Mouse (Mus musculus): ENCODE data around the gene Slc4a3.
A peak's percentile ranks its signal among the peaks of the same experiment; 100 is the strongest.

Gene Slc4a3

GRCm38 (mm10) chr1:75545965-75546956 lies at the start of gene Slc4a3:
Slc4a3 (plus strand) TSS chr1:75546266.
- peak; percentile 80 for DNase-seq (ENCODE audit: low spot score)

GRCm38 (mm10) chr1:75498897-75499296 lies 47.2 kb upstream of the Slc4a3 start:
- DNase-seq (ENCODE audit: low spot score), result no peak

GRCm38 (mm10) chr1:75499441-75499840 lies 46.6 kb upstream of the Slc4a3 start:
- DNase-seq (ENCODE audit: low spot score), result no peak

GRCm38 (mm10) chr1:75501905-75502304 lies 44.2 kb upstream of the Slc4a3 start:
- no peak for DNase-seq (ENCODE audit: low spot score)

- DNase-seq (ENCODE audit: low spot score), result no peak
Observed at GRCm38 (mm10) chr1:75502945-75503650, 43.0 kb upstream of the Slc4a3 start.

- DNase-seq (ENCODE audit: low spot score), result no peak
Observed at GRCm38 (mm10) chr1:75503651-75503980, 42.5 kb upstream of the Slc4a3 start.

GRCm38 (mm10) chr1:75504256-75505045 lies 41.6 kb upstream of the Slc4a3 start:
- no peak for DNase-seq (ENCODE audit: low spot score)

GRCm38 (mm10) chr1:75505159-75505955 lies 40.7 kb upstream of the Slc4a3 start:
- DNase-seq (ENCODE audit: low spot score), result peak; percentile 83

- peak; percentile 84 for DNase-seq (ENCODE audit: low spot score)
Observed at GRCm38 (mm10) chr1:75505956-75506831, 39.9 kb upstream of the Slc4a3 start, which contains the start of gene Obsl1. Obsl1 (minus strand) TSS chr1:75506452.

GRCm38 (mm10) chr1:75507006-75507405 lies 39.1 kb upstream of the Slc4a3 start, which contains the start of gene Inha:
Inha (plus strand) TSS chr1:75507077.
- peak; percentile 73 for DNase-seq (ENCODE audit: low spot score)

- DNase-seq (ENCODE audit: low spot score), result peak; percentile 77
Observed at GRCm38 (mm10) chr1:75509586-75509985, 36.5 kb upstream of the Slc4a3 start.

GRCm38 (mm10) chr1:75510154-75510553 lies 35.9 kb upstream of the Slc4a3 start:
- no peak for DNase-seq (ENCODE audit: low spot score)

GRCm38 (mm10) chr1:75511437-75512210 lies 34.4 kb upstream of the Slc4a3 start:
- no peak for DNase-seq (ENCODE audit: low spot score)

- DNase-seq (ENCODE audit: low spot score), result no peak
Observed at GRCm38 (mm10) chr1:75512550-75512949, 33.5 kb upstream of the Slc4a3 start.

- peak; percentile 73 for DNase-seq (ENCODE audit: low spot score)
Observed at GRCm38 (mm10) chr1:75516703-75517380, 29.2 kb upstream of the Slc4a3 start.

- no peak for DNase-seq (ENCODE audit: low spot score)
Observed at GRCm38 (mm10) chr1:75517984-75518383, 28.1 kb upstream of the Slc4a3 start.

- DNase-seq (ENCODE audit: low spot score), result no peak
Observed at GRCm38 (mm10) chr1:75518427-75518826, 27.6 kb upstream of the Slc4a3 start.

GRCm38 (mm10) chr1:75519576-75519975 lies 26.5 kb upstream of the Slc4a3 start:
- peak; percentile 70 for DNase-seq (ENCODE audit: low spot score)
